Mouse (Mus musculus) T-helper 17 cell (primary cell): Measurements from ENCODE around the gene Rgl1.

Source experiments
- in situ Hi-C, 2 experiments: fragments of 300-600 bp; cut with MboI, MseI; formaldehyde crosslinking; loops; 1 replicate in 1 of 2; 2 replicates in 1 of 2; pipeline ENCODE4 v1.15.1; 2025; ENCODE audit warnings: high pct_unique_total_duplicates in 2 of 2

Rgl1 gene

DNA sequence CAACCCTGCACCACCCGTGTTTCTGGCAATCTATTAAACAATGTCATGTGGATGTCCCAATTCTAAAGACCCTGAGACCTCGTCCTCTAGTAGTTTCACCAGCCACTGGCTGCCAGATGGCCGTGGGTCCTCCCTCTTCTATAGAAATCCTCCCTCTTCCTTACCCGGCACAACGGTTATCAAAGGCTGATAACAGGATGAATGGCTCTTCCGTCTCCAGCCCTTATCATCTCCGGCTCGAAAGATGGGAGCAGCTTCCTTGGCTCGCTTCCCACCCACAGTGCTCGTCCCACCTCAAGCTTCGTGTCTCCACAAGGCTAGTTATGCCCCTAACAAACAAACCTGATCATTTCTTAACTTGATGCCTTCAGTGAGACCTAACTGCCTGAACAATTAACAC is 242.9 kb downstream of the Rgl1 start:
- in situ Hi-C loops: loop anchor here in 1 of 2 experiments (10.0 kb wide), 1 partner anchor 1102 kb away; no protein-coding TSS in a partner anchor

DNA sequence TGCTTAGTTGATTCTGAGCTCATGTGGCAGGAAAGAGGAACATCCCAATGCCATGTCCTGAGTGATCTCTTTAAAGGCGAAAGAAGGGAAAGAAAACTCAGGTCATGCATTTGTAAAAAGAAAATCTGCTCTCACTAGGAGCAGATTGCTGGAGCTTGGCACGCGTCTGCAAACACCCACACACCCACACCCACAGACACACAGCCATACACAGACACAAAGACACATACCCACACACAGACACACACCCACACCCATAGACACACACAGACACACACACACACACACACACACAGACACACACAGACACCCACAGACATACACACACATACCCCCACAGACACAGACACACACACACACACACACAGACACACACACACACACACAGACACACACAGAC is 243.9 kb downstream of the Rgl1 start:
- in situ Hi-C loops: loop anchor here in 1 of 2 experiments (10.0 kb wide), 1 partner anchor 1103 kb away; no protein-coding TSS in a partner anchor

DNA sequence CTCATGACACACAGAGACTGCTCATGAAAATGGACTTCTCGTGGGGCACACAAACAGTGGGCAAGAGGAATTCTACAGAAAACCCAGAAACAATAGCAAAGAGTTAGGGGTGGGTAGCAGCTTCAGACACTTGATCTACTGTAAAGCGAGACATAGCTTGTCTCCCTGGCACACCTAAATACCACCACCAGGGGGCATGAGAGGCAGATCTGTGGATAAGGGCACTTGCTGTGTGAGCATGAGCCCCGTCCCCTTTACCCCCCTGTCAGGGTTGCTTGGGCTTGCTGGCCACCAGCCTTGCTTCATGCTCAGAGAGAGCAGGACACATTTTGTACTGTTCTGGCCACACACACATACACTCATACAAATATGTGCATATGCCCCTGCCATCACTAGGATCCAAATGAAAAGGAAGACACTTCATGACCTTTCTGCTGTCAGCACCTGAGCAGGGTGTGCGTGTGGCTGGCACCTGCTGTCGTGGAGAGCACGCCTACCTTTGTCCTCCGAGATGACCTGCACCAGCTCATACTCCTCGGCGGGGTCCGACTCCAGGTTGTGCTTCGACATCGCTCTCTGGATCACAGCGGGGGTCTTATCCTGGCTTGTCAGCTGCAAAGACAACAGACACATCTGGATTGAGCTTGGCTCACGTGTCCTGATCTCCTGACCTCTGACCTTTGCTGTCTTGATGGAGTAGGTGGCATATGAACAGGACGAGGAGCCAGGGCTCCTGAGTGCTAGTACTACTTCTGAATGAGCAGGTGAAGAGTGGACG is 245.2 kb downstream of the Rgl1 start:
- in situ Hi-C loops: loop anchor here in 1 of 2 experiments (10.0 kb wide), 1 partner anchor 1104 kb away; no protein-coding TSS in a partner anchor

DNA sequence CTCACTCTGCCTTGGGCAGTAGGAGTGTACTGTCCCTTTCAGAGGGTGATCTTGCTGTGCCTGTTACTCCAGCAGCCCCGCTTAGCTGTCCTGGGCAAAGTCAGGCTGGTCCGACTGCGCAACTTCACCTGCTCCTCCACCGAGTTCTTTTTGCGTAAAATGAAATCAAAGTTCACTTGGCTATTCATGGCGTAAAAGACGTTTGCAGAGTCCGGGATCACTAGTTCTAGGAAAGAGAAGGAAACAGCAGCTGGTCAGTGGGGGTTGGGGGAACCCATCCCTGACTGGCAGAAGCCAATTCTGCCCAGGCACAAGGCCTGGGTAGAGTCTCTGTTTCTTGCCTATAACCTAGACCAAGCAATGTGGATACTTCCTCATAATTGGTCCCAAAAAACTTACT is 247.2 kb downstream of the Rgl1 start:
- in situ Hi-C loops: no loop called here

DNA sequence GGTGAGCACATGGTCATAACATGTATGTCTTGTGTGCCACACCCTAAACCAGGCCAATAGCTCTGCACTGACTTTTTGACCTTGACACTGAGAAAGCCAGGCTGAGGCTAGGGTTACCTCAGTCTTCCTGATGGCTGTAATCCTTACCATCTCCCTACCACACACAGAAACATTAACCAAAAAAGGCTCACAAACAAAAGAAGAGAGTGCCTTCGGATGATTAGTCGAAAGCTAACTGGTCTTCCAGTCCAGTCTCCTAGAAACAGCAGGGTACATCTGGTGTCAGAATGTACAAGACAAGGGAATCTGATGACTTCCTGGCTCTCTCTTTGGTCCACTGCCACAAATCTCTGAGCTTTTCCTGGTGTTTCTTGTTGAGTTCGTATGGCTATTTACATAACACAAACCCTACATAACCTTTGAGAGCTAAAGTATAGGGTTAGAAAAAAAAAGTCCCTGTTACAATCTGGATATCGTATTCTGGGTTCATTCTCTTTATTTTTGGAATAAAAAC is 249.0 kb downstream of the Rgl1 start:
- in situ Hi-C loops: no loop called here

DNA sequence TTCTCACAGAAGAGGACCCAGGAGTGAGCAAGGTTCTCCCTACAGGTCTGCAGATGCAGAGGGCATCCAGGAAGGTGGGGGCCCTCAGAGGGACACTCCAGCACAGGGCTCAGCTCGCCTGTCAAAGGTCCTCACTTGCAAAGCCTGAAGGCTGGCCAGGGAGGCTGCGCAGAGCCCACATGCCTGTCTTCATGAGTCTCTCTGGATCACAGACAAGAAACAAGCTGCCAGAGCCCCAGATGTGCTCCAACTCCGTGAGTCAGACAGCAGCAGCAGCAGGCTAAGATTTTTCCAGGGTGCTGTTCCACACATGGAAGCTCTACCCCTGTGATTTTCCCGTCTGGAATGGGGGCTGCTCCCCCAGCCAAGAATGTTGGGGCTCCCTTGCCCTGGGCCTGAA is 251.9 kb downstream of the Rgl1 start:
- in situ Hi-C loops: loop anchor here in 1 of 2 experiments (5.0 kb wide), 1 partner anchor 218 kb away; no protein-coding TSS in a partner anchor

DNA sequence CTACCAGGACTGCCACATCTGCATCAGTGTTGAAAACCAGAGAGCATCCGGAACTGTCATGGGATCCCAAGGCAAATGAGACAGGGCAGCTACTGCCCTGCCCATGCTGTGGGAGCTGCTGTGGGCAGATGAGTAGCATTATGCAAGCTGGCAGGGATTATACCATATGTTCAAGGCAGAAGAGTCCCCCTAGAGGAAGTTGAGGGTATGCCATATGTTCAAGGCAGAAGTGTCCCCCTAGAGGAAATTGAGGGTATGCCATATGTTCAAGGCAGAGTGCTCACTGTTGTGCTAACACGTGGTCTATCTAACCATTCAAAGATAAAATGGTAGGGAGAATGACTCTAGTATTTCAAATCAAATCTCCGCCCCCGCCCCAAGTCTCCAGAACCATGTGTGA is 254.9 kb downstream of the Rgl1 start:
- in situ Hi-C loops: loop anchor here in 1 of 2 experiments (5.0 kb wide), 1 partner anchor 221 kb away; no protein-coding TSS in a partner anchor

DNA sequence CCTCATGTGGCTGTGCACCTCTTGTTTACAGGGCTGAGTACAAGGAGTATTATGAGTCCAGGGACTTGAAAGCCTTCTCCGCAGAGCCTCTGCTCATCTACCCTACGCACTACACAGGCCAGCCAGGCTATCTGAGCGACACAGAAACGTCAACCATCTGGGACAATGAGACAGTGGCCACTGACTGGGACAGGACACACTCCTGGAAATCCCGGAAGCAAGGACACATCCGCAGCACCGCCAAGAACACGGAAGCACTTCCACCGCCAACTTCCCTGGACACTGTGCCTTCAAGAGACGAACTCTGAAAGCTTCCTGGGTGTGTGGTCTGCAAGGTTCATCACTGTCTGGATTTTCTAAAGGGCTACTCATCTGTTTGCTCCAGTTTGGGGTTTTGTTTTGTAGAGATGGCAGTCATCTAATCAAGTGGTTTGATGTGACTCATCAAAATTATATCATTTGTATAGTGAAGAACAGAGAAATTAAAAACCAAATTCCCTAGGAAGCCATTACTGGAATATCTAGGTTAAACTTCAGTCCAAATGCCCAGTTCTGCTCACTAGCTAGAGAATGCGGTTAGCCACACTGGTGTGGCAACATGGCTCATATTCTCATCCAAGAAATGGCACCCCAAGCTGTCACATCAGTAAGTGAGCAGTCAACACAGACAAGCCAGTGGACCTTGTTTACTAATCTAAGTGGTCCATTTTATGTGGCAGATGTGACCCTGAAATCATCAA is 257.5 kb downstream of the Rgl1 start:
- in situ Hi-C loops: no loop called here

DNA sequence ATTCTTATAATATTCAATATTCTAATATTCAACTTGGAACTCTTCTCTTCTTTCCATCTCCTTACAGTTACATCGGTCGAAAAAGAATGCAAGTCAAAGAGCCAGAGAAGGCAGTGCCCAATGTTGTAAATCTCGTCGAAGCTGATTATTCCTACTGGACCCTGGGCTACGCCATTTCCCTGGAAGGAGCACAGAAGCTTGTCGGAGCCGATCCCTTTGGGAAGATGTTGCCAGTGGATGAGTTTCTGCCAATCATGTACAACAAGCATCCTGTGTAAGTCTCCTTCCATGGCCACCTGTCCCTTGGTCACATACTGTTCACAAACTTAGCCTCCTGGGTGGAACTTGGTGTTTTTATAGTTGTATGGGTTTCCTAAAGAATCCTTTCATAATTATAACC is 259.4 kb downstream of the Rgl1 start:
- in situ Hi-C loops: no loop called here

DNA sequence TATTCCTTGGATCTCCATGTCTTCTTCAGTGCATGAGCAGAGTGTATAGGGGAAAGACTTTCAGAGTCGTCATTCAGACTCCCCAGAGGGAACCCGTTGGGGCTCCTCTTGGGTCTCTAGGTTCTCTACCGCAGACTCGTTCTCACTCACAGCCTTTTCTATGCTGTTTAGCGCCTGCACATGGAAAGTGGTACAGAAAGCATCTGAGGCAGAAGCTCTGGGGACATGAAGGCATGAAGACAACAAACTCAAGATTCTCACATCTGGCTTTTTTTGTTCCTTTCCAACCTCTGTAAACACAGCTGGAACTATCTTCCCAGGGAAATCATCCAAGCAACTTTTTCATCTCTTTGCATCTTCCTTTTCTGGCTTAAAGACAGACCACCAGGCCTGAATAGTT is 260.0 kb downstream of the Rgl1 start:
- in situ Hi-C loops: no loop called here

DNA sequence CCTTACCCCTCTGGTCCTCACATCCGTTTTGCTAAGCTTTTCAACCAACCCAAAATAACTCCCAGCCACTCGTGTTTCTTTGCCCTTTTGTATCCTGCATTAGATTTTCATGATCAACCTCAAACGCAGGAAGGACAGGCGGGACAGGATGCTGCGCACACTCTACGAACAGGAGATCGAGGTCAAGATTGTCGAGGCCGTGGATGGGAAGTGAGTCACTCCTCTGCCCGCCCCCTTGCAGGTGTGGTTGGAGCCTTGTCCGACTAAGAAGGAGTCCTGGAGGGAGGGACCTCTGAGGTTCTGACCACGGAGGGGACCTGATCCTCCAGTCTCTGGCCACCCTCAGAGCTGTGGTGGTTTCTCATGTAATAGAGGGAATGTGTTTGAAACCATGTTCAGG is 266.3 kb downstream of the Rgl1 start:
- in situ Hi-C loops: no loop called here

DNA sequence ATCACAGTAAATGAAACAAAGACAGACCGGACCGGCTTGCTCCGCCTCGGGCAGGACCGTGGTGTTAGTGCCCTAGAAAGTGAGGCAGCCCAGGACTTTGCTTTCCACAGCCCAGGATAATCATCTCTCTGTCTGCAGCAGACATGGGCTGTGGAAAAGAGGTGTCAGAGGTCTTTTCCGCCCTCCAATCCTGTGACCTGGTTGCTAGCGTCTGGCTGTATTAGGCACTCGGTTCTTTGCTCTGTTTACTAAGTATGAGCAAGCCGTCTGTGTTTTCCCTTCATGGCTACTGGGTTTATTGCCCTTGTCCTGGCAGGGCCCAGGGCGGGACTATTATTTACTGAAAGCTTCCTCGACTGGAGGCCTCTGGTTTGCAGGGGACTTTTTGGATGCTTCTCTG is 268.6 kb downstream of the Rgl1 start:
- in situ Hi-C loops: no loop called here

DNA sequence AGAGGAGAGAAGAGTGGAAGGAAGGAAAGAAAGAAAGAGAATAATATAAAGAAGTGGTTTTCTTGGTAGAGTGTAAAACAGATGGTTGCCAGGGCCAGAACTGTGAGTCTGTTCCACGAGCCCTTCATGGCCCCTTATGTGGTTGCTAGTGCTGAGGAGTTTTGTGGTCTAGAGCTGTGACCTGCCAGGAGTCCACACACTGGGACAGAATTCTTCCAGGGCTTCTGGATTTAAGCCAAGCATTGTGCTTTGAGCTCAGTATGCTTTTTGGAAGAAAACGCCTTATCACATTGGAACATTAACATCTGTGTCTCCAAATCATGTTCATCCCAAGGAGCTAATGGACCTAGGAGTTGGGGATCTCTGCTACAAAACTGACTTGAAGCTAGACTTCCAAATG is 269.3 kb downstream of the Rgl1 start:
- in situ Hi-C loops: no loop called here

DNA sequence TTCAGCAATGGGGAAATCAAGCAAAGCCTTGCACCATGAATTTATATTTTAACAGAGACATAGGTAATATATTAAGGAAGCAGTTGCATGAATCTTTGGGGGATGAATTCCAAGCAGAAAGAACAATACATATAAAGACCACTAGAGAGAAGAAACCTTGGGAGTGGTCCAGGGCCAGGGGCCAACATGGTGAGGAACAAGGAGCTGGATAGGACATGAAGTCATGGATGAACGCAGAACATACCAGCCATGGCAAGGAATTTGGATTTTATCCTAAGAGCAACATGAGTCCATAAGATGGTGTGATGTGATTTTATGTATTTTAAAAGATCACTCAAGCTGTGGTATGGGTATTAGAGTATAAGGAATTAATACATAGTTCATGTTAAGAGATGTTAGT is 273.9 kb downstream of the Rgl1 start:
- in situ Hi-C loops: no loop called here

DNA sequence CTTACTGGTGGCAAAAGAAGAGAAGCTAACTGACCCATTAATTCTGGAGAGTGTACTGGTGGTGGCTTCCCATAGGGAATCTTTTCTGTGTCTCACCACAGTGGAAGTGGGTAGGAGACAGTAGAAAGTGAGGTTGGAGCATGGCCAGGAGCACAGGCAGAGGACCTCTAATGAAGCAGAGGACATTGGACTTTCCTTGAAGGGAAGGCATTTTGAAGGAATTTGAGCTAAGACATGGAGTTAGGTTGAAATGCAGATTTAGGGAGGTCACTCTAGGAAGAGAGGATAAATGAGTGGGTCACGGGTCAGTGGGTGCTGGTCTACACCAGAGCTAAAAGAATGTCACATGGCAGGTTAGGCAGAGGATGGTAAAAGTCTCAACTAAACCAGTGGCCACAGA is 275.3 kb downstream of the Rgl1 start:
- in situ Hi-C loops: no loop called here

DNA sequence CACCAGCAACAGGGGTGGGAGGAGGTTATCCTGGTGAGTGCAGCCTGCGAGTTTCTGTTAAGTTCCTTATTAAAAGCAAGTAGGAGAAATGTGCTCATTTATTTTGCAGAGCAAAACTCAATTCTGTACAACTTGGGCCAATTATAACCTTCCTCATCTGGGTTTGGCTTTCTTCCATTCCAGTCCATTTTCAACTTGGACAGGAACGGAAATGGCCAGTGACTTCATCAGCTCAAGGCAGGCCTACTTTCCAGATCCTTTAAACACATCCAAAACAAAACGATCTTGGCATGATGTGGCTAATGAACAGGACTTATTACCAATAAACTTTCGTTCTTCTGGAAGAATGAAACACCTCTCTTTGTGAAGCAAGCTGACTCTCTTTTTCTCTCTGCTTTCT is 290.0 kb downstream of the Rgl1 start:
- in situ Hi-C loops: no loop called here

DNA sequence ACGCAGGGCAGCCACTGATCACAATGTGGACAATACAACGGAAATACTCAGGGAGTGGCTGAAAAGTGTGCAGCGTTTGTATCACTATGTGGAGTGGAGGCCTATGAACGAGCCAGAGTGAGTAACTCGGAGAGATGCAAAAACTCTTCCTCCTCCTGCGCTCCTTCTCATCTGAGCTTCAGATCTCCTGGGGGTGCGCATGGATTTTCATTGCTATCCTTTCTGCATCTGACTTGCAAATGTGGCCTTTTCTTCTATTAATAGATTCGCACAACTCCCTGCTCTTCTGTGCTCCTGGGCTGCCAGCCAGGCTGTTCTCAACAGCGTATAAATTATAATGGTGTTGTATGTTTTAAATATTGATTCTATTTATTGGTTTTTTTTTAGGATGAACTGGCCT is 297.7 kb downstream of the Rgl1 start:
- in situ Hi-C loops: no loop called here
